Mouse (Mus musculus) E14TG2a.4 (cell line): ENCODE data around the gene Padi4.

Source experiments
- H3K27me3 ChIP-seq: 2 replicates; pipeline ENCODE4 v1.6.1; 2014; ENCODE audit warnings: low read length, control low read depth; ENCODE audit not compliant: insufficient read depth
- H3K36me3 ChIP-seq: 2 replicates; pipeline ENCODE4 v1.6.1; 2014; ENCODE audit warnings: low read length, control low read depth; ENCODE audit not compliant: insufficient read depth
- H3K4me1 ChIP-seq: replicated peaks from 2 replicates; pipeline ENCODE4 v1.6.1; 2014; ENCODE audit warnings: low read depth, low read length, control low read depth
- H3K4me3 ChIP-seq: replicated peaks from 2 replicates; pipeline ENCODE4 v1.5.1; 2014; ENCODE audit warnings: mild to moderate bottlenecking, low read length
- H3K9me3 ChIP-seq: 2 replicates; pipeline ENCODE4 v1.6.1; 2014; ENCODE audit warnings: low read length, control low read depth
- CTCF ChIP-seq: conservative IDR thresholded peaks from 2 replicates; pipeline ENCODE4 v1.5.1; 2014; ENCODE audit warnings: low read length
- NANOG ChIP-seq: IDR thresholded peaks from 2 replicates; pipeline ENCODE4 v1.6.1; 2014; ENCODE audit warnings: borderline replicate concordance, low read length, mixed read lengths
- POU5F1 ChIP-seq: IDR thresholded peaks from 2 replicates; pipeline ENCODE4 v1.6.1; 2014; ENCODE audit warnings: low read length, borderline replicate concordance

Padi4 gene

GRCm38 (mm10) chr4:140742543-140742942 is 31.5 kb downstream of the Padi4 start, which contains the start of gene Padi6:
Gene Padi6, minus strand, starts transcription at chr4:140742643.
- Histone ChIP-seq H3K27me3 (peaks cover 25% of the 10 kb centered on the region), H3K4me1 (peaks cover 17% of the 10 kb centered on the region), H3K9me3 (no peaks in the 10 kb centered on the region), H3K36me3 (no peaks in the 10 kb centered on the region), H3K4me3 (no peak within 1 kb of the TSS)
- TF ChIP-seq POU5F1 (no peak), NANOG (no peak), CTCF (no peak)

- H3K4me3 ChIP-seq: no peak overlapping the region
- TF ChIP-seq POU5F1 (no peak), CTCF (no peak), NANOG (no peak)
- H3K27me3 ChIP-seq: peaks cover 21% of the 10 kb centered on the region
- no peaks in the 10 kb centered on the region for H3K9me3 ChIP-seq
- H3K4me1 ChIP-seq: peaks cover 14% of the 10 kb centered on the region; the same call in 1 of the 2 replicates
- no peaks in the 10 kb centered on the region for H3K36me3 ChIP-seq
Measured at GRCm38 (mm10) chr4:140741401-140741800, 32.6 kb downstream of the Padi4 start.

- TF ChIP-seq NANOG: no peak
- no peak for TF ChIP-seq CTCF
- TF ChIP-seq POU5F1: no peak
- Histone ChIP-seq H3K27me3 (peaks cover 18% of the 10 kb centered on the region), H3K4me3 (no peak overlapping the region), H3K36me3 (no peaks in the 10 kb centered on the region), H3K9me3 (no peaks in the 10 kb centered on the region), H3K4me1 (peaks cover 11% of the 10 kb centered on the region; the same call in 1 of the 2 replicates)
Measured at GRCm38 (mm10) chr4:140740655-140741054, 33.4 kb downstream of the Padi4 start.

- Histone ChIP-seq H3K9me3 (no peaks in the 10 kb centered on the region), H3K4me3 (no peak overlapping the region), H3K36me3 (no peaks in the 10 kb centered on the region), H3K27me3 (peaks cover 6% of the 10 kb centered on the region; the same call in 1 of the 2 replicates), H3K4me1 (peaks cover 41% of the 10 kb centered on the region)
- no peak for TF ChIP-seq NANOG
- no peak for TF ChIP-seq CTCF
- no peak for TF ChIP-seq POU5F1
Measured at GRCm38 (mm10) chr4:140732871-140733270, 41.2 kb downstream of the Padi4 start.

- H3K9me3 ChIP-seq: no peaks in the 10 kb centered on the region
- no peaks in the 10 kb centered on the region for H3K36me3 ChIP-seq
- H3K4me1 ChIP-seq: peaks cover 46% of the 10 kb centered on the region
- TF ChIP-seq NANOG (no peak), CTCF (peak; percentile 75), POU5F1 (no peak)
- peaks cover 4% of the 10 kb centered on the region; the same call in 1 of the 2 replicates for H3K27me3 ChIP-seq
- no peak overlapping the region for H3K4me3 ChIP-seq
Measured at GRCm38 (mm10) chr4:140731654-140732053, 42.4 kb downstream of the Padi4 start.

DNA sequence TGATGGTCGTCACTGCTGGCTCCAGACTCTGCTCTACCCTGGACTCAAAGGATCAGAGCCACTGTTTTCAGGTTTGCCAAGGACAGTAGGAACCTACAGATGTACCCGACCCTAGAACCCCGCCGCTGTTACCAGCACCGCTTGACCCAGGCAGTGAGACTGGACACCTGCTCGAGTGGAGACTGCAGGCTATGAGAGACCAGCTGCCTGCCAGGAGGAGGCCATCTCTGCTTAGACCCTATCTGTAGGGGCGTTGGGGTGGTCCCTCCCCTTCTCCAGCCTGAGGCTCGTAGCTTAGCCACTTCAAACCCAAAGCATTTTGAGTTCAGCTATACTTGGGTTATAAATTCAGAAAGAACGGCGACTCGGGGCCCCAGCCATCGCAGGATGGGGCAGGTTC is 47.1 kb downstream of the Padi4 start:
- TF ChIP-seq POU5F1 (no peak), NANOG (no peak)
- no peak overlapping the region for H3K4me3 ChIP-seq
- no peaks in the 10 kb centered on the region for H3K9me3 ChIP-seq
- peaks cover 38% of the 10 kb centered on the region for H3K36me3 ChIP-seq
- peaks cover 52% of the 10 kb centered on the region for H3K4me1 ChIP-seq
- H3K27me3 ChIP-seq: no peaks in the 10 kb centered on the region

DNA sequence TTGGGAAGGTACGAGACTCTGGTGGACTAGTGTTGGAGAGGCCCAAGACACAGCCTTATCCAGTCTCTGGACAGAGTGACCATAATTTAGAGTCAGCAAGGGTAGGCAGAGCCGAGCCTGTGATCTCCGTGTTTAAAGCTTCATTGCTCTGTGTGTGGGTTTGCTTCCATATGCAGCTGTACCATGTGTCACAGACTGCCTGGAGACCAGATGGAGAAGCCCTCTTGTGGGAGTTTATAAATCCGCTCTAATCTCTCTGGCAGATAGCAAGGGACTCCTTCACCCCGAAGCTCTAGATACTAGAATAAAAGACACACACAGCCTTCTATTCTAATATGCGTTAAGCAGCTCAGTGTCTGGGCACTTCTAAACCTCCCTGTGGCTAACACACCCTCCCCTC is 49.3 kb downstream of the Padi4 start:
- no peaks in the 10 kb centered on the region for H3K9me3 ChIP-seq
- no peak overlapping the region for H3K4me3 ChIP-seq
- H3K27me3 ChIP-seq: no peaks in the 10 kb centered on the region
- peaks cover 60% of the 10 kb centered on the region for H3K4me1 ChIP-seq
- TF ChIP-seq NANOG: no peak
- no peak for TF ChIP-seq POU5F1
- no peak for TF ChIP-seq CTCF
- H3K36me3 ChIP-seq: peaks cover 59% of the 10 kb centered on the region

GRCm38 (mm10) chr4:140723801-140724200 is 50.2 kb downstream of the Padi4 start:
- no peaks in the 10 kb centered on the region for H3K9me3 ChIP-seq
- peaks cover 62% of the 10 kb centered on the region for H3K4me1 ChIP-seq
- no peaks in the 10 kb centered on the region for H3K27me3 ChIP-seq
- H3K4me3 ChIP-seq: no peak overlapping the region
- peak; percentile 59 for TF ChIP-seq CTCF
- no peak for TF ChIP-seq NANOG
- peaks cover 66% of the 10 kb centered on the region for H3K36me3 ChIP-seq

DNA sequence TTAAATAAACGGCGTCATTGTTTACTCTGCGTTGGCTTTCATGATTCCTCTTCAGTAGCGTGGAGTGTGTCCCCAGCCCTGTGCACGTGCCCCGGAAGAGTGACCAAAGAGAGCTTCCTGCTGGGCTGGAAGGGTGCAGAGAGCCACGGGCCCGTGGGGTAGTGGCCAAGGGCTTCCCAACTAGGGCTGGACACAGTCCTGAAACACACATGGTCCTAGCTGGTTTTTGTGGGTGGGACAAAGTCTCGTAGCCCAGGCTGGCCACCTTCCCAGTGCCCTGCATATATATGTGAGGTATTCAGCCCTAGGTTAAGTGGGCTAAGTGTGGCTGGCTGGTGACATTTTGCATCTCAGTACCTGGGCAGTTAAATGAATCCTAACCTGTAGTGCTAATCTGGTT is 50.8 kb downstream of the Padi4 start:
- H3K4me1 ChIP-seq: peaks cover 65% of the 10 kb centered on the region
- no peak overlapping the region for H3K4me3 ChIP-seq
- no peaks in the 10 kb centered on the region for H3K9me3 ChIP-seq
- H3K36me3 ChIP-seq: peaks cover 72% of the 10 kb centered on the region
- TF ChIP-seq CTCF (no peak), POU5F1 (no peak), NANOG (no peak)
- no peaks in the 10 kb centered on the region for H3K27me3 ChIP-seq

- H3K4me1 ChIP-seq: peaks cover 67% of the 10 kb centered on the region
- no peak overlapping the region for H3K4me3 ChIP-seq
- H3K36me3 ChIP-seq: peaks cover 76% of the 10 kb centered on the region
- no peaks in the 10 kb centered on the region for H3K9me3 ChIP-seq
- H3K27me3 ChIP-seq: no peaks in the 10 kb centered on the region
- no peak for TF ChIP-seq NANOG
- TF ChIP-seq POU5F1: no peak
Measured at GRCm38 (mm10) chr4:140722710-140723109, 51.3 kb downstream of the Padi4 start.
